Mouse (Mus musculus) WW6 (cell line): ENCODE measurements around the gene Cd82.

Experiments
- DNase-seq: peaks from one replicate; pipeline ENCODE4 v3.0.0-alpha.2; 2013; ENCODE audit warnings: low read depth, low spot score

Cd82 gene

DNA sequence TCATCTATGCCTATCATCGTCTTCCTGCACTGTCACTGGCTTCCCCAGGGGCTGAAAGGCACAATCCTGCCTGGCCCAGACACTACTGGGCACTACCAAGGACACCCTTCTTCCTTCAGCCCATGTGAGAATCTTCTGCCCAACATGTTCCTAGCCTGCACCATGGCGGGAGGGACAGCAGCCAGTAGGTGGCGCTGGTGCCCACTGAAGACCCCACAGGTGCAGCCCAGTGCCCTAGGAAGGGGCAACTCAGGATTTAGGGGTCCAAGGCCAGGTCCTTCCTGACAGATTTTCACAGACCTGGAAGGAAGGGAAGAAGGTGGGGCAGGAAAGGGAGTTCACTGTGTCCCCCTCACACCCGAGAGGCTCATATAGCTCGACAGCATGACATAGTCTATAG lies 47.7 kb downstream of the Cd82 start:
- DNase-seq, result no peak

DNA sequence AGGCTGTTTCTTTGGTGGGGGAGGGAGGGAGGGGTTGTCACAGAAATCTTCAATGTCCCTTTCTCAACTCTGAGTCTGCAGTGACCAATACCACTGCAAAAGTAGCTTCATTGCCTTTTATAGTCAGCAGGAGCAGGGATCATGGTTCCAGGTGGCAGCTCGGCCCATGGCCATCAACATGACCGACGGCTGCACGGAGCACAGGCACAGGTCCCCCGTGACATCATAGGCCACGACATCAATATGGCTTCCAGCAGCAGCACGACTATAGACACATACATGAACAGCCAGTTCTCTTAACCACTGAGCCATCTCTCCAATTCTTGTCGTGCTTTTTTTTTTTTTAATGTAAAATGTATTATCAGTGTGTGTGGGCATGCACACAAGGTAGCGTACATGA lies 48.8 kb downstream of the Cd82 start:
- no peak for DNase-seq

DNA sequence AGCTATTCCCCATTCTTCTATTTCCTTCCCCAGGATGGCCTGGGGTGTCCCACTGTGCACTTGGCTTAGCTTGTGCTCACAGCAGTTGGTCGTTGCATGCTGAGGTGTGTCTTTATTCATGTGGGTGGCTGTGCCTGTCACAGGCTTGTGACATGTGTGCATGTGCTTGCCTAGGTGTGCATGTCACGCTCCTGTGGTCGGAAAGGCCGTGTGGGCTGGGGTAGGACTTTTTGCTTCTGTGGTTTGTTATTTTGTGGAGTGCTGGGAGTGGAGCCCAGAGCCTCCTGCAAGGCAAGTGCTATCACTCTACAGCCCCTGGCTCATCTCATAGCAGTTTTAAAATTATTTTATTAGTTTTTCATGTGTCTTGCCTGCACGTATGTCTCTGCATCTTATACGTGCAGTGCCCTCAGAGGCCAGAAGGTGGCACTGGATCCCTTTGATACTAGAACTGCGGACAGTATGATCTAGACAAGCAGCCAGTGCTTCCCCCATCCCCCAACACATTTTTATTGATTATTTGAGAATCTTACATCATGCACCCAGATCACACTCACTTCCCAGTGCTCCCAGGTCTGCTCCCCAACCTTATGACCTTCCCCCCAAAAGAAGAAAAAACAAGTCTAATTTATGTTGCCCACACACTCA lies 49.4 kb downstream of the Cd82 start:
- DNase-seq, result no peak

DNA sequence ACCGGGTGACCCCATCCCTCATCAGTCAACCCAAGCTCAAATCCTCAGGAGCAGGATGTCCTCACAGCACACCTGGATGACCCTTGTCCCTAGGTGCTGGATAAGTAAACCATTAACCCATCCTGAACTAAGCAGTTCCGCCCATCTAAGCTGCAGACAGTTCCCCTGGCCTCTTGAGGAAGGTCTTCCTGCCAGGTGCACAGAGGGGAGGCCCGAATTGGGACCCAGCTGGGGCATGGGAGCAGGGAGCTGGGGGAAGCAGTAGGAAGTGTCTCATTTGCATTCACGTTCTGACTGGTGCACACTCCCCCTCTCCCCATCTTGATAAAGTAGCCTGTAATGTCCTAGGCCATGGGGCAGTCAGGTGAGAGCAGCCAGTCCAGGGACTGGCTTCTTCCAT lies 50.8 kb downstream of the Cd82 start:
- DNase-seq, result no peak

DNA sequence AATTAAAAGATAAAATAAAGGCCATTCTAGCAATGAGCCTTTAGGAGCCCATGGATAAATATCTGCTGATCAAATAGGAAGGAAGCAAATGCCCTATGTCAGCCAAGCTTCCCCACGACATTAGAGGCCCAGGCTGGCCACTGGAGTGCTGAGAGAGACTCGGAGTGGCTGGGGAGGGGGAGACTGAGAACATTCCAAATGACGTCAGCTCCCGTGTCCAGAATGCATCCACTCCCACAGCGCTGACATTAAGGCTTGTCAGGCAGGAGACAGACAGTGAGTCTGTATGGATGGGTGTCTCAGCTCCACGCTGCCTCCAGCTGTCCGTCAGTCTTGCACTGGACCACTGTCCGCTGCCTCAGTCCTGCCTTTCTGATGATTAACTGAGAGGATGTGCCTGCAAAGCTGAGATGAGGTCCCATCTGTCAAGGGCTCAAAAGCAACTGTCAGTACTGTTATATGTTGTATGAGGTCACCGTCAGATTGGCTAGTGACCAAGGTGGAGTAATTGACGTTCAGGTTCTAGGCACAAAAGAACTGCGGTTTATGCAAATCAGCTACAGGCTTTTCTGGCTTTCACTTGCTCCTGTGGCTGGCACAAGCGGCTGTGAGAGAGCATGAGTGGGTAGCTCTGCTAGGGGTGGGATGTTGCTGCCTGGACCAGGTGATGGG lies 51.9 kb downstream of the Cd82 start:
- DNase-seq, result no peak

DNA sequence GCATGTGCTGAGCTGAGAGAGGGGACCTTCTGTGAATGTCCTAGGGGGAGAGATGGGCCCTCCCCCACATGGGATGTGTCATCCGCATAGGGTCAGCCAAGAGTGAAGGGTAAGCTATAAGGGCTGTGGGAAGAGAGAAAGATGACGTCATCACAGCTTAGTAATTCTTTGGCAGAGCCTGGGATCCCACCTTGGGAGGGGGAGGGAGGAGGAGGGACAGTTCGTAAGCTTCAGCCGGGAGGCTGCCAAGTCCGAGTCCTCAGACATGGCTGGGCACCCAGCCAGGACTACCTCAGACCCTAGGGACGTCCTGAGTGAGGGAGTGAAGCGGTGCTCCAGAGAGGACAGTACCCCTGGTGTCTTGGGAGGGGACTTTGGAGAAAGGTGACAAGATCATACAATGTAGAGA lies 57.9 kb downstream of the Cd82 start:
- DNase-seq, result no peak

- DNase-seq, result no peak
Observed at GRCm38 (mm10) chr2:93404169-93404568, 58.8 kb downstream of the Cd82 start.

DNA sequence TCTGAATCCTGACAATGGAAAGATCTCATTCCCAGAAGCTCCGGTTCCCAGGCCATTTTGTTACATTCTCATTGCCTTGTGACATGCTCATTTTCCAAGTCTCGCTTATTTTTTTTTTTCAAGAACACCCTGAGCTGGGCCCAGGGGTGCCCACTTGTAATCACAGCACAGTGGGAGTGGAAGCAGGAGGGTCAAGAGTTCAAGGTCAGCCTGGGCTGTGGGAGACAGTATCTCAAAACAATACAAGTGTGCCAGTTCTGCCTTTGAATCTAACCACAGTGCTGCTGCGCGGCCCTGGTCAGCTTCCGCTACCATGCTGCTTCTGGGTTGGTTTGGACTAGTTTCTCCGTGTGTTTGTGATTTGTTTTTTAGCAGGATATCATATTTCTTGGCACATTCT lies 59.7 kb downstream of the Cd82 start:
- DNase-seq, result no peak

DNA sequence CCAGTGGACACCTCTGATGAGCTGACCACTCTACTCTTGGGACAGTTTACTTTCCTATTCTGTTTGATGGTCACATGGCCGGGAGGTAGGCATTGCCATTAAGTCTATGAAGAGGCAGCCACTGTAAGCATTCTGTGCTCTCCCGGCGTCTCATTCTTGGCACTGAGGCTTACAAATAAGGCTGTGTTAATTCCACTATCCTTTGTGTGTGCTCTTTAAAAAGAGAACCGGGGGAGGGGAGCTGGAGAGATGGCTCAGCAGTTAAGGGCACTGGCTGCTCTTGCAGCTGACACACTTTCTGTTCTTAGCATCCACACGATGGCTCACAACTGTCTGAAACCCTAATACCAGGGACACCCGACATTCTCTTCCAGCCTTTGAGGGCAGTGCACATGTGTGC lies 71.7 kb downstream of the Cd82 start:
- DNase-seq, result no peak

DNA sequence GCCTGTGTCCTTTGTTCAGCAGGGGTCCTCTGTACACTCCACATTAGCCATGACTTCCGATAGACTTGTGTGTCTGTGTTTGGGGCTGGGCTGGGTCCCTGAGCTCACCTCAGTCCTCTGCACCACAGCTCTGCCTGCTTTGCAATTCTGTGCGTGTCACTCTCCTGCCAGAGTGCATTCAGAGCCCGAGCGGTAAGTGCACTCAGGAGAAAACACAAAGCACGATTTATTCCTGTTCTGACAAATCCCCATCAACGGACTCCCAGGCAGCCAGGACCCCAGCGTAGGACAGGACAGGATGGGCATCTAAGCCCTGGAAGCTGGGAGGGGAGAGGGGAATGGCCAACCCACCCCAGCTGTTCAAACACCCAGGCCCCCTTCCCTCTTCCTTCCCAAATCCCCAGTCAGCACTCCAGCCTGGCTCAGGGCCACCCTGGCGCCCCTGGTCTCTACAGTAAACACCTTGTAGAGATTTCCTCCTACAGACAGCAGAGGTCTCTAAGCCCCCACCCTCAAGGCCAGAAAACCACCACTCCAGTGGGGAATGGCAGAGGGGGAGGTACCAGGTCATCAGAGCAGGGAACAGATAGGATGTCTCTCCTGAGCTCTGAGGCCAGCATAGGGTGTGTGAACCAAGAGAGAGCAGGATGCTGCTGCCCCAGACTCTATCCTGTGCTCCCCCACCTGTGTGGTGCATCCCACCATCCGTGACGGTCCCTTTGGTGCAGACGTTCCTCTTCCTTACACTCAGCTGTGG lies 72.6 kb downstream of the Cd82 start:
- no peak for DNase-seq

DNA sequence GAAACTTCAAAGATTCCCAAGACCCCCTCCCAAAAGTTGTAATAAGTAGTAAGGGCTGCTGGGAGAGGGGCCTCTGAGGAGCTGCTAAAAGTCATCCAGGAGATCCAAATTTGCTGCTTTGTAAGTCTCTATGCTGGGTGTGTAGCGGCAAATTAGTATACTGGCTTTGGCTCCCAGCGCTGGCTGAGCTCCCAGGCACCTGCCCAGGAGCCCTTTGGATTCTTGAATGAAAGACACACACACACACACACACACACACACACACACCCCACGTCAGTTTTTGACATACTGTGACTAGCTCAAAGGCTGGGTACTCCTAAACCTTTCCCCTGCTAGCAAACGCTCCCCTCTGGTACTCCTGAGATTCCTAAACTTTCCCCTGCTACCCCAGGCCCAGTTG lies 76.0 kb downstream of the Cd82 start:
- no peak for DNase-seq

DNA sequence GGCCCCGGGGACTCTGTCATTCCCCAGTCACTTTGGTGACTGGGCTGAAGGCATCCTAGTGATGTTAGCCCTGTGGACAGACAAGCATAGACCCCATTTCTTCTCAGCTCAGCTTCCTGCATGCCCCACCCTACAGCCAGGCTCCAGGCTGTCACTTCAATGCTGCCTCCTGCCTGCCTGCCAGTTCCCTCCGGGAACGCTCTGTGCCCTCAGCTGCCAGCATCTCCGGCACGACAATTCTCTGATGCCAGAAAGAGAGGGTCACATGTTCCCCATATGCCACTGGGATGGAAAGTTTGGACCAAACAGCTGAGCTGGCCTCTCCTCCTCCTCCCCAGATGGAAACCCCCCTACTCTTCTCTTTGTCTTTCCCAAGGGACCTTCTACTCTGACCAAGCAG lies 79.1 kb downstream of the Cd82 start:
- no peak for DNase-seq

DNA sequence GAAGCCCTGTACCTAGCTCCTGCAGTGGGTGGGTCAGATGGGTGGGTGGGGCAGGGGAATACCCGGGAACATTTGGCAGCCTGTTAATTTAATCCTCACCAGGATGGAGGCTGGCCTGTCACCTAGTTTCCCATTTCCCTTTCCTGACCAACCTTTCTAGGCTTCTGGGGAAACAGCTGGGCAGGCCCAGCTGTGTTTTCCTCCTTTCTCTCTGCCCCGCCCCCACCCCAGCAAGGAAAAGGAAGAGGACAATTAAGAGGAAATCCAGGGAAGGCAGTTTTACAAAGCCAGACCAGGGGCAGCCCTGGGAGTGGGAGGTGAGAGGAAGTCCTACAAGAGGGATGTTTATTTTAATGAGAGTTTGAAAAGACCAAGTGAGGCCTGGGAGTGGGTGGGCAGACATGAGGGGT lies 82.3 kb downstream of the Cd82 start:
- DNase-seq, result no peak

DNA sequence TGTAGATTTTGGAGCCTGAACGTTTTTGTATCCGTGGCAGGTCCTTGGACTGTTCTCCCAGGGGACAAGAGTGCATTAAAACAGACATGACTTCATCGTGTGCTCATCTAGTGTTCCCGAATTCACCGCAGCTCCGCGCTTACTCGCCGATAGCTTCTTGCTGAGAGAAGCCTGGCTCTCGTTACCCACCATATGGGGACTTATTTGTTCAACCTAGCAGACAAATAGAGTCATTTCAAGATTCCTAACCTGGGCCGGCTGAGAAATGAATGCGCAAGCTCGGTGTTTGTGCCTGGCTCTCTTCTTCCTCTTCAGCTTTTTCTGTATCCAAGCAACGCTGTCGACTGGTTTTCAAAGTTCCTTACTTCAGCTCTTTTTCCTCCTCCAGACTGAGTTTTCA lies 85.1 kb downstream of the Cd82 start:
- no peak for DNase-seq

DNA sequence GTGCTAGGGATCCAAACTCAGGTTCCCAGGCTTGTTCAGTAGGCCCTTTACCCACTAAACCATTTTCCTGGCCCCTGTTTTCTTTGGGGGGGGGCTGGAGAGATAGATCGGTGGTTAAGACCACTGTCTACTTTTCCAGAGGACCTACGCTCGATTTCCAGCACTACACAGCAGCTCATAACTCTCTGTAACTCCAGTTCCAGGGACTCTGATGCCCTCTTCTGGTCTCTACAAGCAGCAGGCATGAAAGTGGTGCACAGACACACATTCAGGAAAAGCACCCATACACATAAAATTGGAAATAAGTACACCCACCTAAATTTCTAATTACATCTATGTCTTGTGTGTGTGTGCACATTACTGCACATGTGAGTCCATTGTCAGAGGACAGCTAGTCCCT lies 85.8 kb downstream of the Cd82 start:
- DNase-seq, result no peak

- no peak for DNase-seq
Observed at GRCm38 (mm10) chr2:93372872-93373271, 90.1 kb downstream of the Cd82 start.

- no peak for DNase-seq
Observed at GRCm38 (mm10) chr2:93372097-93372571, 90.8 kb downstream of the Cd82 start.
